Mouse (Mus musculus) brain, adult 2 months (tissue): ENCODE measurements at regions not wholly inside any gene's neighbourhood (a gene's known extent, or its start where the extent isn't known, plus 50 kb on each side); places are given as distances from the start of the nearest gene placed in this dataset.
"Not testable (repeated sequence)": the region's sequence is repeated elsewhere in the genome, so short reads cannot be mapped to it uniquely, and the experiment has no call there.

Experiments
- DNase-seq: peaks from one replicate; pipeline ENCODE4 v3.0.0; 2011; ENCODE audit warnings: low read depth, low spot score

- DNase-seq = no peak
These were observed 345.0 kb upstream of the Irak1bp1 start for GRCm38 (mm10) chr9:82484341-82484740.

GRCm38 (mm10) chr9:82493440-82493839, 335.9 kb upstream of the Irak1bp1 start:
- no peak for DNase-seq

DNA sequence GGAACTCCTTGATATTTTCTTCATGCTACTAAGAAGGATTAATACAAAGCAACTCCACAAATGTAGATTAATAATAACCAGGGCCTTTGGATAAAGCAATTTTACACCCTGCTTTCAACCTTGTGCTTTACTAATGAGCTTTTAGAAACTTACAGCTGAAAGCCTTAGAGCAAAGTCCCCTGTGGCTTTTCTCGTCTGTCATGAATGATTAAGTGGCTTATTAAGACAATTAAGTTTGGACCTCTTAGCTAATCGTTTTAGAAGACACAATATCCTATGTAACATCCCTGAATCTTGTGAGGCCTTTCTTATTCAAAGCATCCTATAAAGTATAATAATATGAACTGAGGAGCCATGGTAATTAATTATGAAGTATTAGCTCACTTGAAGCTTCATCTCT, 319.3 kb upstream of the Irak1bp1 start:
- DNase-seq = no peak

DNA sequence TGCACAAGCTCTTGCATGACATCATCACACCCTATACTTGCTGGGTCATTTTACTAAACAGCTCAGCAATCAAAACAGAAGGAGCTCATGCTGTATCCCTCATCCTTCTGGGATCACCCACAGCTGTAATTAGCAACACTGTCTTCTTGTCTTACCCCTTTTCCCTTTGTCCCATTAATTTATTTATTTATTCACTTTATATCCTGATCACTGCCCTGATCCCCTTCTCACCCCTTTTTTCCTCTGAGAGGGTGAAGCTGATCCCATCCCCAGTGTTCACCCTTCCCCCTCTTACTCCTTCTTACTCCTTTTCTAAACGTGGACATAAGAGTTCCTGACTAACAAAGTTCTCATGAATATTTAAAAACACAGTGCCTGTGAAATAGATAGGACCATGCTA, 310.3 kb upstream of the Irak1bp1 start:
- DNase-seq = no peak

DNA sequence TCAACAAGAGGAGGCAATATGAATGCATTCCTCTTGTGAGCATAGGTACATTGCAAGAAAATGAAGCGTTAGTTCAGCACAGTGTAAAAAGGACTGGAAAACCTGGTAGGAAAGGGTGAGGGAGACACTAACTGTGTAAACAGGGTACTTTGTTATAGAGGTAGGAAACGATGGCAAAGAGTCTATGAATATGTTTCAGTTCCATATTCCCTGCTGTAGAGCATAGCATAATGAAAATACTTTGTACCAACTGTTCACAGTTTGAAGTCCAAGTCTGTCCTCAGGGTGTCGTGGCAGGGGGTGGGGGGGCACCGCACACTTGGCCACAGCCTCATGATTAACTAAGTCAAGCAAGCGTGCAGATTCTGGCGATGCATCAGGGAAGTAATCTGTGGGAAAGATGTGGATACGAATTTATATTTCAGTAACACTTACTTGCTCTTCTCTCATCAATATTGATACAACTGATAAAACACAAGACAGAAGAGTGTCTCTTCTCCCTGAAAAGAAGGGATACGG, 301.4 kb upstream of the Irak1bp1 start:
- DNase-seq = no peak

- DNase-seq = no peak
These were observed 276.6 kb upstream of the Irak1bp1 start for GRCm38 (mm10) chr9:82552726-82553125.

- DNase-seq = no peak
These were observed 276.1 kb upstream of the Irak1bp1 start for GRCm38 (mm10) chr9:82553213-82553612.

GRCm38 (mm10) chr9:82562551-82563465, 266.5 kb upstream of the Irak1bp1 start:
- peak; percentile 57 for DNase-seq

DNA sequence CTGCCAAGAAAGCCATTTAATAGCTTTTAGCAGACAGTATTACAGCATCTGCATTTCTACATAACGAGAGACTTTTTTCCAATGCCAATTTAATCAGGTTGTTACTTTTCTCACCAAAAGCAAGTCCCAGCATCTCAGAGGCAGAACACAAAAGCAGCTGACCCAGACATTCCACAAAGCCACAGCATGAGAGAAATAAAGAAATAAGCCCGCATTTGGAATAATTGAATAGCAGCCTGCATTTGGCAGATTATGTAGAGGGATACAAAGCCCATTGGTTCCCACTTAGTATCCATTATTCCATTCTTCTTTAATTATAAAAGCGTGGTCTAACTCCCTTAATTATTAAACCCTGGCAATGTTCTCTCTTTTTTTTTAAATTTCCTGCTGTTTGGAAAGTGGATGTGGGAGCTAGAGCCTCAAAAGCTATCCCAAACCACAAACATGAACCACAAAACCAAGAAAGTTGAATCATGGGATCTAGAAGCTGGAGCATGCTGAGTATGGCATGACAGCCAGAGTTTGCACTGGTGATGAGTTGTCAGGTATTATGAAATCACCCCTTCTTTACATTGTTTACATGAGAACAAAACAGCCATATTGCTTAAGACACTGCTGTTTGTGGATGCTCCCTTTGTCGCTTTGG, 247.8 kb upstream of the Irak1bp1 start:
- DNase-seq = peak; percentile 13

DNA sequence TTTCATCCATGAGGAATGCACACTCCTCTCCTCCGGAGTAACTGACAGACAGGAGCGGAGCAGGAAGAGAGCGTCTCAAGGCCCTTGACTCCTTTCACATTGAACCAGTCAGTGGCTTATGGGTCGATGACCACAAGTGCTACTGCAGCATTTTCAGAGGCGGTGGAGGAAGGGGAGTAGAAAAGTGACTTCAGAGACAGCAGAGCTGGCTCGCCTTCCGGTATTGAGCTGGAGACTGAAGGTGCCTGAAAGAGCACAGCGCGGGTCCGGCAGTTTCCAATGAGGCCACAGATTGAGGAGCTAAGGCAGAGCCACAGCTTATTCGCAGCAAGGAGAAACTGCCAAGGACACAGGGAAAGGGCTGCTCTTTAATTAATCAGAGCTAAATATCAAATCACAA, 220.2 kb upstream of the Irak1bp1 start:
- DNase-seq = no peak

DNA sequence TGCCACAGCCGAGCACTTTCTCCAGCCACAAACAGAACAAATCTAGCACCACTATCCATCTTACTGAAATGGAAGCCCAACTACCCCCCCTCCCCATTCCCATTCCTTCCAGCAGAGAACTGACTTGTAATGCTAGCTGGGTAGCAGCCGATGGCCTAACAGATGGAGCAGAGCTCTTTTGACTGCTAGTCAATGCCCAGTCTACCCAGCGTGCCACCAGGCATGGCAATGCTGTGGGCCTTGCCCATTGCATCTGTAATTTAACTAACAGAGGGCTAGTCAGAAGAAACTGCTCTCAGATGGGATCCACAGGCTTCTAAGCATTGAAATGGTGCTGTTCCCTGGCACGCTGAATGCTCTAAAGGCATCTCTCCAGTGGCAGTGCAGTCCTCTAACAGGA, 219.4 kb upstream of the Irak1bp1 start:
- no peak for DNase-seq

- DNase-seq = no peak
These were observed 216.8 kb upstream of the Irak1bp1 start for GRCm38 (mm10) chr9:82612526-82612925.

GRCm38 (mm10) chr9:82632411-82632810, 196.9 kb upstream of the Irak1bp1 start:
- no peak for DNase-seq

GRCm38 (mm10) chr9:82640277-82640676, 189.1 kb upstream of the Irak1bp1 start:
- DNase-seq = no peak

- DNase-seq = peak; percentile 66
These were observed 185.4 kb upstream of the Irak1bp1 start for GRCm38 (mm10) chr9:82643900-82644299.

DNA sequence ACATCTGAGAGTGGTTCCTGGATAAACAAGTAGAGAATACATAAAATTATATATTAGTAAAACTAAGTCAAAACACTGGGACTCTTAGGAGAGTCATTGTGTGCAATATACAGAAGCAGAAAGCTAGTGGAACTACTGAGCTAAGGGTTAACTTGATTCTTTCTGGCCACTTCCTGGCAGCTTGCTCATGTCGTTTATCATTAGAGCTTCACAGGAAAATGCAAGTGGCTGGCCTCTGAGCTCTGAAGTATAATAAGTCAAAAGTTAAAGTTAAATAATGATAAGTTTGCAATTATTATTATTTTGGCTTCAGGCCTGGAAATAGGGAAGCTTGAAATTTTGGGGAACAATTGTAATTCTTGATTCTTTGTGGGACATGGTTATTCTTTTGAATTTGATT, 173.8 kb upstream of the Irak1bp1 start:
- not testable (repeated sequence) for DNase-seq

DNA sequence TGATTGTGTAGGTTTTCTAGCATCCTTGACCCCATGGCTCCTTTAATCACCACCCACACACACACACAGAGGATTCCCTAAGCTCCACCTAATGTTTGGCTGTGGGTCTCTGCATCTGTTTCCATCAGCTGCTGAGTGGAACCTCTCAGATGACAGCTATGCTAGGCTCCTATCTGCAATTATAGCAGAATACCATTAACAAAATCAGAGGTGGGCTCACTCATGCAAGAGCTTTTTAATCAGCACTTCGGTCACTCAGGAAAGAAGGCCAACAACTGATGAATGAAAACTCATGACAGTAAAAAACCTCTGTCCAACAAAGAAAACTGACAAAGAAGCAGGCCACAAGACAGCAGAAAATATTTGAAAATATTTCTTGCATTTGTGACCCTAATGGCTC, 147.1 kb upstream of the Irak1bp1 start:
- no peak for DNase-seq

DNA sequence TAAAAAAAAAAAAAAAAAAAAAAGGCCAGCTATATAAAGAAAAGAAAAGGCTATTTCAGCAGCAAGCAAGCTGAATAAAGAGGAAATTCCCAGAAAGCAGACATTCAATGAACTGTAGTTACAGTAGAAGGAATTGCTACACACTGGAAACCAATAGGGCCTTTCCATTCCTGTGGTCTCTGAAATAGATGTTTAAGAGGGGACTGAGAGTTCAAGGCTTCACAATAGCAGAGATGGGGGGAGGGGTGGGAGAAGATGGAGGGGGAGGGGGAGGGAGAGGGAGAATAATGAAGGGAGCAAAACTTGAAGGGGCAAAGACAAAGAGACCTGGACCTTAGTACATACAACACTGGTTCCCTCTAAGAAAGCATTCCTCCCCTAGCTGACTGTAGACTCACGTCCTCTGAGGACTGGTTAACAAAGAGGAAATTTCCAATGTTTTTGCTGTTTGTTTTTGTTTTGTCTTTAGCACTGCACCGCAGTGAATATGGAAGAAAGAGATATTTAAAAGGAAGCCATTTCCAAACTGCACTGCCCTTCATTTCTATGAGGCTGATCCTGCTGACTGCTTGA, 119.8 kb upstream of the Irak1bp1 start:
- no peak for DNase-seq

DNA sequence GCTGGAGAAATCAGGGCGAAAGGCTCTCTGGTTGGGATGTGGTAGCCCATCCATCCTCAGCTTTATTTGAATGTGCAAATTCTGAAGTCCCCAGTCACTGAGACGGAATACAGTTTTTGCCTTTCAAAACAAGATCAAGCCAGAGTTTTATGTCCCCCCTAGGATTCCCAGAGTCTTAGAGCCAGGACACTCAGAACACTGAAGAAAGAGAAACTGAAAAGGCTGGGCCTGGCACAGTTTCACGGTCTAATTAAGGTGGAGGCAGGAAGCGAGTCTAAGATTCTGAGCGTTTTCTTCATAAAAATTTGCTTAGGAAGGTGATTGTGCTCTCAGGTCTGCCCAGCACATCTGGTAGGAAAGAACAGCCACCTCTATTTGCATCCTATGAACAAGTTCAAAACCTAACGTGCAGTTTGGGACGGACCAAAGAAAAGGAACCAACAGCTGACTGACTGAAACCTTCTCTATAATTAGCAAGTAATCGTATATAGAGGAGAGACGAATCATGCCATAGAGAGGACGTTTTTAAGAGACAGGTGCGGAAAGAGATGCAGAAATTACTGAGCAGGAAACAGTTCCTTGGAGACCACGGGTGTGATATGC, 119.2 kb upstream of the Irak1bp1 start:
- no peak for DNase-seq

GRCm38 (mm10) chr9:82710945-82711516, 118.3 kb upstream of the Irak1bp1 start:
- DNase-seq = no peak
